Mouse (Mus musculus) testis, adult 2 months (tissue): ENCODE results near the gene Bclaf3.

ENCODE experiments used
- CTCF ChIP-seq: fragments of 200-500 bp; IDR thresholded peaks from 2 replicates; pipeline ENCODE4 v1.5.1; 2012; ENCODE audit warnings: low read depth, mild to moderate bottlenecking, inconsistent platforms, low read length, moderate library complexity; ENCODE audit not compliant: control insufficient read depth, insufficient read depth, insufficient replicate concordance
- POLR2A ChIP-seq: fragments of 200-500 bp; IDR thresholded peaks from 2 replicates; pipeline ENCODE4 v1.6.1; 2012; ENCODE audit warnings: low read depth, mild to moderate bottlenecking, inconsistent platforms, low read length, moderate library complexity; ENCODE audit not compliant: control insufficient read depth

GRCm38 (mm10) chrX:159532811-159533462 is 6.4 kb downstream of the Bclaf3 start:
- TF ChIP-seq POLR2A (no peak), CTCF (no peak)
